Mouse (Mus musculus) ES-Bruce4 (cell line): ENCODE measurements around the gene Hivep2.

Experiments used
- CTCF ChIP-seq: IDR thresholded peaks from one replicate; pipeline ENCODE4 v1.8.1; 2011; ENCODE audit warnings: low read depth, low read length
- POLR2A ChIP-seq: IDR thresholded peaks from one replicate; pipeline ENCODE4 v1.8.1; 2011; ENCODE audit warnings: low read length; ENCODE audit not compliant: insufficient read depth

GRCm38 (mm10) chr10:13976267-13976666 is 10.4 kb downstream of the Hivep2 start:
- TF ChIP-seq POLR2A (no peak), CTCF (no peak)
